10 mouse cellular contexts compared by ENCODE assay signal in genomic region chr13:42623491-42623890, GRCm38 (mm10). TPM values are rescaled to one million over a fixed set of nuclear protein-coding genes. Genes with fewer than 3 reads are reported as not detected.
DNase-seq lines count a peak whose midpoint lies in the region; ATAC-seq and TF ChIP-seq lines count a peak whose summit lies in the region.
"Had no signal": no experiment of that assay in that cellular context is flagged by ENCODE, and none has a peak within 500 bp of the region (broad histone marks: within the 10 kb centered on the region; RNA-seq: fewer than 3 reads in every experiment).

No protein-coding gene starts in this region.

- no peak for ATAC-seq in kidney, embryonic 15.5 days (replicated peaks; ENCODE audit: low FRiP score)
- ATAC-seq in megakaryocyte progenitor cell, adult 5-6 weeks (replicated peaks; ENCODE audit: poor library complexity), result no peak
- ATAC-seq in erythroid progenitor cell, adult 5-6 weeks (replicated peaks; ENCODE audit: low FRiP score, poor library complexity, severe bottlenecking), result no peak

- no peak overlapping the region for H3K27ac ChIP-seq in kidney, adult 2 months (ENCODE audit: insufficient read depth, low read depth, low read length)
- H3K27ac ChIP-seq in kidney, embryonic 15.5 days, result no peak overlapping the region
- no peak overlapping the region for H3K27ac ChIP-seq in layer of hippocampus, adult 2 months
- H3K27ac ChIP-seq: heart, embryonic 15.5 days; midbrain, embryonic 12.5 days had no signal

- no peaks in the 10 kb centered on the region for H3K36me3 ChIP-seq in kidney, adult 2 months (ENCODE audit: control insufficient read depth, insufficient read depth, low read length)
- H3K36me3 ChIP-seq in kidney, embryonic 15.5 days, result no peaks in the 10 kb centered on the region
- H3K36me3 ChIP-seq: heart, embryonic 15.5 days; midbrain, embryonic 12.5 days had no signal

- H3K4me1 ChIP-seq in kidney, adult 2 months (ENCODE audit: control insufficient read depth, insufficient read depth, low read length), result no peaks in the 10 kb centered on the region
- H3K4me1 ChIP-seq in kidney, embryonic 15.5 days, result no peaks in the 10 kb centered on the region
- H3K4me1 ChIP-seq: heart, embryonic 15.5 days; midbrain, embryonic 12.5 days had no signal

- no peaks in the 10 kb centered on the region for H3K9me3 ChIP-seq in kidney, embryonic 15.5 days (replicated peaks)
- H3K9me3 ChIP-seq: heart, embryonic 15.5 days; midbrain, embryonic 12.5 days had no signal

- no peaks in the 10 kb centered on the region for H3K27me3 ChIP-seq in kidney, adult 2 months (replicated peaks; ENCODE audit: control insufficient read depth, insufficient read depth, low read length)
- no peaks in the 10 kb centered on the region; the same call in 1 of the 2 replicates for H3K27me3 ChIP-seq in kidney, embryonic 15.5 days
- H3K27me3 ChIP-seq: heart, embryonic 15.5 days; midbrain, embryonic 12.5 days had no signal

- DNase-seq in kidney, adult 2 months, result peak; percentile 51
- peak; percentile 4 for DNase-seq in R1 (ENCODE audit: low read depth, low spot score)
- DNase-seq in cerebellum, postnatal 36 days, result peak; percentile 45 to 56
- peak; percentile 42 to 58 for DNase-seq in layer of hippocampus, adult 2 months (ENCODE audit: low spot score in 2 of 2)
- DNase-seq in retina, adult 2 months (ENCODE audit: low read depth, low spot score), result peak; percentile 62

- no peak overlapping the region for H3K9ac ChIP-seq in kidney, embryonic 15.5 days
- H3K9ac ChIP-seq: heart, embryonic 15.5 days; midbrain, embryonic 12.5 days had no signal

- H3K4me3 ChIP-seq in kidney, adult 2 months (ENCODE audit: insufficient read depth, low read depth, low read length), result no peak overlapping the region
- no peak overlapping the region for H3K4me3 ChIP-seq in kidney, embryonic 15.5 days (replicated peaks)
- no peak overlapping the region for H3K4me3 ChIP-seq in layer of hippocampus, adult 2 months
- H3K4me3 ChIP-seq: heart, embryonic 15.5 days; midbrain, embryonic 12.5 days had no signal

- no peak for TF ChIP-seq POLR2A in kidney, adult 2 months (IDR thresholded peaks at IDR 0.05; ENCODE audit: low read depth, low read length)

- peak; percentile 22; the same call in 1 of the 2 replicates for TF ChIP-seq CTCF in kidney, adult 2 months (conservative IDR thresholded peaks at IDR 0.05; ENCODE audit: insufficient read depth, insufficient read length, low read depth, low read length)
- peak; percentile 86 for TF ChIP-seq CTCF in layer of hippocampus, adult 2 months (conservative IDR thresholded peaks at IDR 0.05)

- H3K4me2 ChIP-seq in kidney, embryonic 15.5 days, result no peak overlapping the region
- H3K4me2 ChIP-seq: heart, embryonic 15.5 days; midbrain, embryonic 12.5 days had no signal

- WGBS in kidney, adult 2 months, result 53% methylated on average over 5 of the region's 5 CpGs
- WGBS in kidney, embryonic 15.5 days, result 55% methylated on average over 5 of the region's 5 CpGs

RNA-seq across cellular contexts. Expression of gene Phactr1, which starts 56.9 kb away (rescaled TPM):
- polyA plus RNA-seq in kidney, adult 2 months (2012; rRNA removed), result 6.6 and 8.9 TPM in 2 replicates
- polyA plus RNA-seq in kidney, embryonic 15.5 days (2015; fragmentation: Nextera tagmentation; extraction: Ambion mirVana), result 24.5 and 25.7 TPM in 2 replicates
- total RNA-seq in layer of hippocampus, adult 2 months (2021), result 100 to 1,000 TPM; 307 to 310 TPM
- total RNA-seq in megakaryocyte progenitor cell, adult 5-6 weeks (2015), result 0.02 and 0.20 TPM in 2 replicates
- 0.37 TPM in 1 of 2 replicates, not detected in the other for total RNA-seq in megakaryocyte progenitor cell, adult 5-6 weeks (2017)
- total RNA-seq in erythroid progenitor cell, adult 5-6 weeks (2015; ENCODE audit: low replicate concordance), result not detected in 2 replicates
- total RNA-seq in erythroid progenitor cell, adult 5-6 weeks (2017; ENCODE audit: low replicate concordance), result not detected in 2 replicates

Comparison
In these comparisons a context has a peak if more than half of its experiments do, and no peak if none do; other contexts are left out.
1. DNase-seq: peak in every context shown above with its lines; median percentile 62 in retina, adult 2 months; 51 in kidney, adult 2 months; 50 in cerebellum, postnatal 36 days; 50 in layer of hippocampus, adult 2 months; 4 in R1.
2. RNA of gene Phactr1, which starts 56.9 kb away (total RNA-seq): 307 to 310 TPM in layer of hippocampus, adult 2 months; 0.02 to 0.37 TPM in megakaryocyte progenitor cell, adult 5-6 weeks and not detected in erythroid progenitor cell, adult 5-6 weeks; every median in the first group is over 100 times any median in the second.